Mouse (Mus musculus): ENCODE data around the gene Cpd. TPM values are rescaled to one million over a fixed set of nuclear protein-coding genes. Genes with fewer than 3 reads are reported as not detected.

Cpd gene
- polyA plus RNA-seq, 1 experiment from 2014 or later: 16.0 TPM

DNA sequence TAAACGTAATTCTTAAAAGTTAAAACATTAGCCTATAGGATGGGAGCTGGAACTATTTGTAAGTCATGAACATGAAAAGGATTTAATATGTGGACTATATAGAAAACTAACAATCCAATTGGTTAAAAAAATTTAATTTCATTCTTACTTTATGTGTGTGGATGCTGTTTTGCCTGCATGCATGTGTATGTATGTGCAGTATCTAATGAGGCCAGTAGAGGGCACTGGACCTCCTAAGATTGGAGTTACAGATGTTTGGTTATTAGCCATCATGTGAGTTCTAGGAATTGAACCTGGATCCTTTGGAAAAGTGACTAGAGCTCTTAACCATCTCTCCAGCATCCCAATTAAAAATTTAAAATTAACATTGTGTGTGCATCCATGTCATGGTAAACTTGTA, 57.6 kb downstream of the Cpd start:
- H3K4me1 ChIP-seq (replicated peaks; ENCODE audit: control insufficient read depth, insufficient read depth, low read length): no peaks in the 10 kb centered on the region
- H3K36me3 ChIP-seq (ENCODE audit: control insufficient read depth, insufficient read depth, low read length): no peaks in the 10 kb centered on the region
- H3K4me3 ChIP-seq (ENCODE audit: low read depth, low read length): no peak overlapping the region
- no peaks in the 10 kb centered on the region for H3K9me3 ChIP-seq (ENCODE audit: control insufficient read depth, low read length)
- 89% methylated on average over 1 of the region's 1 CpGs for WGBS
- DNase-seq (ENCODE audit: low spot score) (peak; percentile 77), ATAC-seq (ENCODE audit: low FRiP score) (no peak)
- H3K27me3 ChIP-seq (ENCODE audit: control insufficient read depth, insufficient read depth, low read length): no peaks in the 10 kb centered on the region
- no peak overlapping the region for H3K27ac ChIP-seq (ENCODE audit: low read depth, low read length)
- no peak overlapping the region for H3K9ac ChIP-seq (ENCODE audit: low read depth, low read length)
- no peak overlapping the region for H3K4me2 ChIP-seq (replicated peaks; ENCODE audit: low read depth, low read length)

DNA sequence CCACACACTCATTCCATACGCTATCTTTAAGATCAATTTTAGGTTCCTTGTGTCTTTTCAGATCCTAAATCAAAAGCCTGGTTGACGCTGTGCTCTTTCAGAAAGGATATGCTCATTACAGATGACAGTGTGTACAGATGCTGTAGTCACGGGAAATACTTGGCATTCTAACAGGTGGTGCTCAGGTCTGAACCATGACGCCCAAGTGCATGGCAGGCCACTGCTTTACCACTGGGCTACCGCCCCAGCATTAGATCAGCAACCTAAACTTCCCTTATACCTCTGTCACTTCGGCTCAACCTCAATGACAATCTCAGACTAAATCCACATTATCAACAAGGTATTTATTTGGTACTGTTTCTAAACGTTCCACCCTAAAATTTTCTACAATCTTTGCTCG, 71.3 kb downstream of the Cpd start:
- ATAC-seq (ENCODE audit: low FRiP score): no peak
- WGBS: 87% methylated on average over 8 of the region's 8 CpGs
- no peak overlapping the region for H3K27ac ChIP-seq (ENCODE audit: low read depth, low read length)
- H3K9ac ChIP-seq (ENCODE audit: low read depth, low read length): no peak overlapping the region
- DNase-seq (ENCODE audit: low spot score): no peak
- H3K9me3 ChIP-seq (ENCODE audit: control insufficient read depth, low read length): no peaks in the 10 kb centered on the region
- H3K36me3 ChIP-seq (ENCODE audit: control insufficient read depth, insufficient read depth, low read length): no peaks in the 10 kb centered on the region
- no peak overlapping the region for H3K4me3 ChIP-seq (ENCODE audit: low read depth, low read length)
- H3K4me1 ChIP-seq (replicated peaks; ENCODE audit: control insufficient read depth, insufficient read depth, low read length): no peaks in the 10 kb centered on the region
- H3K4me2 ChIP-seq (replicated peaks; ENCODE audit: low read depth, low read length): no peak overlapping the region
- H3K27me3 ChIP-seq (ENCODE audit: control insufficient read depth, insufficient read depth, low read length): no peaks in the 10 kb centered on the region

DNA sequence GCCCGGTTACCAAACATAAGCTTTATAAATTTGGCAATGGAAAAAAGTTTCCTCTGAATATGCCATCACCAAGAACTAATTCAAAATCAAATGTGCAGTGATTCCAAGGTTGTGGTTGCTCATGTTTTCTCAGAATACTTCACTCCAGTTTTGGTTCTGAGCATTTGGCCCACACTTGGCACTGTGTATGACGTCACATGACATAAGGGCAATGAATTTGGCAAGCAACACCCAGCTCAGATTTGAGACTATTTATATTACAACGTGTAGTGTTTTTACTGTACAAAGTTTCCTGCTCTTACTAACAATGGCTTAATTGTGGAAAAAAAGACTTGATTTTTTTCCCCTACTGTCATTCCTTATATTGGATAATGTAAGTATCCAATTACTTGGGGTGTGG, 73.0 kb downstream of the Cpd start:
- no peaks in the 10 kb centered on the region for H3K36me3 ChIP-seq (ENCODE audit: control insufficient read depth, insufficient read depth, low read length)
- 85% methylated on average over 3 of the region's 3 CpGs for WGBS
- H3K27me3 ChIP-seq (ENCODE audit: control insufficient read depth, insufficient read depth, low read length): no peaks in the 10 kb centered on the region
- H3K4me3 ChIP-seq (ENCODE audit: low read depth, low read length): no peak overlapping the region
- no peak overlapping the region for H3K4me2 ChIP-seq (replicated peaks; ENCODE audit: low read depth, low read length)
- no peak overlapping the region for H3K27ac ChIP-seq (ENCODE audit: low read depth, low read length)
- no peak overlapping the region for H3K9ac ChIP-seq (ENCODE audit: low read depth, low read length)
- no peaks in the 10 kb centered on the region for H3K4me1 ChIP-seq (replicated peaks; ENCODE audit: control insufficient read depth, insufficient read depth, low read length)
- ATAC-seq (ENCODE audit: low FRiP score) (no peak), DNase-seq (ENCODE audit: low spot score) (no peak)
- H3K9me3 ChIP-seq (ENCODE audit: control insufficient read depth, low read length): no peaks in the 10 kb centered on the region

DNA sequence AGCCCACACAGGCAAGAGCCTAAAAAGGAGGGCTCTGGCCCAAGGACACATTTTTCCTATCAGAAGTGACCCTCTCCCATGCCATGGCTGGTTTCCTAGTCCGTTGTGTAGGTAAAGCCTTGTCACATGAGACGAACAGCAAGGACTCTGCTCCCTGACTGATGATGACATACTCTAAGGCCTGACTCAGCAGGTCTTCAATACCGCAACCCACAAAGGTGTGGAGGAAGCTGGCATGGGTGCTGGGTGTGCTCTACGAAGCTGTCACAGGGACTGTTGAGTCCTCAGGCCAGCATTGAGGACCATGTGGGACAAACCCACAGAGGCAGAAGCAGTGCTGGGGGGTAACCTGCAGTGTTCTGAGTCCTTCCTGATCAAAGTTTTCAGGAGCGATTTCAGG, 76.3 kb downstream of the Cpd start:
- Histone ChIP-seq H3K9ac (ENCODE audit: low read depth, low read length) (no peak overlapping the region), H3K4me2 (replicated peaks; ENCODE audit: low read depth, low read length) (no peak overlapping the region), H3K9me3 (ENCODE audit: control insufficient read depth, low read length) (no peaks in the 10 kb centered on the region), H3K4me3 (ENCODE audit: low read depth, low read length) (no peak overlapping the region), H3K4me1 (replicated peaks; ENCODE audit: control insufficient read depth, insufficient read depth, low read length) (no peaks in the 10 kb centered on the region), H3K27me3 (ENCODE audit: control insufficient read depth, insufficient read depth, low read length) (no peaks in the 10 kb centered on the region), H3K27ac (ENCODE audit: low read depth, low read length) (no peak overlapping the region), H3K36me3 (ENCODE audit: control insufficient read depth, insufficient read depth, low read length) (no peaks in the 10 kb centered on the region)
- 87% methylated on average over 5 of the region's 5 CpGs for WGBS
- DNase-seq (ENCODE audit: low spot score) (no peak), ATAC-seq (ENCODE audit: low FRiP score) (no peak)

DNA sequence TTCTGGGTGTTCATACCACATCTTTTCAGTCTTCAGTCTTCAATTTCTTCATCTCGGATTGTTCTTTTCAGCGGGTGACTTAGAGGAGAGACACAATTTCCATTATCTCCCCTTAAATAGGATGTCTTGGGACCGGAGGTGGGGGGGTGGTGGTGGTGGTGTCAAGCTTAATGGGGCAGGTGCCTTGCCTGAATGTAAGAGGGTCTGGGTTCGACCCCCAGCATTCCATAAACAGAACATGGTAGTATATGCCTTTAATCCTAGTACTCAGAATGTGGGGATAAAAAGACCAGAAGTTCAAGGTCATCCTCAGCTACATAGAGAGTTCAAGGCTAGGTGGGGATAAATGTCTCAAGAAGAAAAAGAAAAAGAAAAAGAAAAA, 83.1 kb downstream of the Cpd start:
- Histone ChIP-seq H3K27me3 (ENCODE audit: control insufficient read depth, insufficient read depth, low read length) (no peaks in the 10 kb centered on the region), H3K4me1 (replicated peaks; ENCODE audit: control insufficient read depth, insufficient read depth, low read length) (no peaks in the 10 kb centered on the region), H3K27ac (ENCODE audit: low read depth, low read length) (no peak overlapping the region), H3K4me2 (replicated peaks; ENCODE audit: low read depth, low read length) (no peak overlapping the region), H3K36me3 (ENCODE audit: control insufficient read depth, insufficient read depth, low read length) (peaks cover 2% of the 10 kb centered on the region), H3K9me3 (ENCODE audit: control insufficient read depth, low read length) (no peaks in the 10 kb centered on the region), H3K9ac (ENCODE audit: low read depth, low read length) (no peak overlapping the region), H3K4me3 (ENCODE audit: low read depth, low read length) (peak overlapping the region; percentile 91; the same call in 1 of the 2 replicates)
- DNase-seq (ENCODE audit: low spot score): no peak
- peak; percentile 38 for ATAC-seq (ENCODE audit: low FRiP score)
- WGBS: 13% methylated on average over 4 of the region's 4 CpGs

DNA sequence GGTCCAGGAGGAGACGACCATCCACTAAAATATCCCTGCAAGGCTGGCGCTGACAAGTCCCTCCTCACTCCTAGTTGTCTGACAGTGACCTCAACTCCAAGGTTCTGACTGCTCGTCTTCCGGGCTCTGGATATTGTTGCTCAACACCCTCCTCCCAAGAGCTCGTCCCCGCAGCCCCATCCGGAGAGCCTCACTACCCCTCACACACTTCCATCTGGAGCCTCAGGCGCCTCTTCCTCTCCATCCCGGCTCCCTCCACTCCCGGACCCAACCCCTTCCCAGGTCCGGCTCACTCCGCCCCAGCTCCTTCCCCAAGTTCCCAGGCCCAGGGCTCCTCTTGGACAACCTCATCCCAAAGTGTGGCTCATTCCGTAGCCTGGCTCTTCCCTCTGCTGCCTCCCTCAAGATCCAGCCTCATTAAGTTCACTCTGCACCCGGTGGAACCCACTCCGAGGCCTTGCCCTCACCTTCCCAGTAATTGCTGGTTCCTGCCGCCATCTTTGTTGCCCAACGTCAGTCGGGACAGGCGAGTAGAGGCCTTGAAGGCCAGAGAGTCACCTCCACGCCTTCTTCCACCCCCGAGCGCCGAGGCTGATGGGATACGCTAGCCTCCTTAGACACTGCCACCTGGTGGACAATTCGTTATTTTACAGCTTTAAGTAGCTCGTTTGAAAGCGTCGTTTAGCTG, 83.6 kb downstream of the Cpd start, which contains the start of gene Gosr1:
TSS of gene Gosr1 (minus strand) at position 527 of the 688 bp plus-strand sequence.
- peak; percentile 98 for DNase-seq (ENCODE audit: low spot score)
- peak within 1 kb of the TSS; percentile 91 for H3K4me3 ChIP-seq (ENCODE audit: low read depth, low read length)
- H3K27ac ChIP-seq (ENCODE audit: low read depth, low read length): peak within 1 kb of the TSS; percentile 75
- peak within 1 kb of the TSS; percentile 65 for H3K4me2 ChIP-seq (replicated peaks; ENCODE audit: low read depth, low read length)
- no peaks in the 10 kb centered on the region for H3K4me1 ChIP-seq (replicated peaks; ENCODE audit: control insufficient read depth, insufficient read depth, low read length)
- WGBS: under 1% methylated on average over 28 of the region's 28 CpGs
- H3K36me3 ChIP-seq (ENCODE audit: control insufficient read depth, insufficient read depth, low read length): peaks cover 4% of the 10 kb centered on the region
- ATAC-seq (ENCODE audit: low FRiP score): peak; percentile 93
- H3K9me3 ChIP-seq (ENCODE audit: control insufficient read depth, low read length): no peaks in the 10 kb centered on the region
- H3K27me3 ChIP-seq (ENCODE audit: control insufficient read depth, insufficient read depth, low read length): no peaks in the 10 kb centered on the region
- peak within 1 kb of the TSS; percentile 92 for H3K9ac ChIP-seq (ENCODE audit: low read depth, low read length)

DNA sequence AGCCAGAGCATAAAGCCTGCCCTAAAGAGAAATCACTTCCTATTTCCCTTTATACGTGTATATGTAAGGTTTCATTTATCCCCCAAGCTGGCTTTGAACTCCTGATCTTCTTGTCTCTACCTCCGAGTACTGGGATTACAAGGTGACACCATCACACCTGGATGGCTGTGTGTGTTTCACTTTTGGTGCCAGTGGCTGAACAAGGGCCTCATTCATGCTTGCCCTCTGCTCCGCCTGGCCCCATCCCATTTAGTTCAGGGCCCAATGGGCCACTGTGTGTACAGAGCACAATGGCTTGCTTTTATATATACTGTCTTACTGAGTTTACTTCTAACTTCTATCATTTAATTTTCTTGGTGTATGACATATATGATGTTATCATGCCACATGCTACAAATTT, 94.5 kb downstream of the Cpd start:
- DNase-seq (ENCODE audit: low spot score): no peak
- Histone ChIP-seq H3K9ac (ENCODE audit: low read depth, low read length) (no peak overlapping the region), H3K4me3 (ENCODE audit: low read depth, low read length) (no peak overlapping the region), H3K4me1 (replicated peaks; ENCODE audit: control insufficient read depth, insufficient read depth, low read length) (no peaks in the 10 kb centered on the region), H3K9me3 (ENCODE audit: control insufficient read depth, low read length) (no peaks in the 10 kb centered on the region), H3K27me3 (ENCODE audit: control insufficient read depth, insufficient read depth, low read length) (no peaks in the 10 kb centered on the region), H3K36me3 (ENCODE audit: control insufficient read depth, insufficient read depth, low read length) (peaks cover 6% of the 10 kb centered on the region), H3K4me2 (replicated peaks; ENCODE audit: low read depth, low read length) (no peak overlapping the region), H3K27ac (ENCODE audit: low read depth, low read length) (no peak overlapping the region)
- 97% methylated on average over 3 of the region's 3 CpGs for WGBS
- ATAC-seq (ENCODE audit: low FRiP score): no peak

DNA sequence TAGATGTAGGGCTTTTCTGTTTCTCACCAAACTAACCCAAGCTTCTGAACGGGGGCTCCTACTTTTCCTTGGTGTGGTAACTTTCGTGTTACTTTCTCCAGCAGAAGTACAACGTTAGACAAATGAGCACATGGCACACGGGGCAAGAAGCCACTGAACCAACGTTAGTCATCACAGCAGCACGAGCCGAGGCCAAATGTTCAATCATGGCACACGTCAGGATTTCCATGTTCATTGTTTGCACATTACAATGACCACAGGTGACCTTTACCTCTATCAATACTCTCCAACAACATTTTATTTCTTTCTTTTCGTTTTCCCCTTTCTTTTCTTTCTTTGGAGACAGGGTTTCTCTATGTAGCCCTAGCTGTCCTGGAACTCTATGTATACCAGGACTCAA, 98.0 kb downstream of the Cpd start:
- H3K27me3 ChIP-seq (ENCODE audit: control insufficient read depth, insufficient read depth, low read length): no peaks in the 10 kb centered on the region
- 94% methylated on average over 9 of the region's 9 CpGs for WGBS

DNA sequence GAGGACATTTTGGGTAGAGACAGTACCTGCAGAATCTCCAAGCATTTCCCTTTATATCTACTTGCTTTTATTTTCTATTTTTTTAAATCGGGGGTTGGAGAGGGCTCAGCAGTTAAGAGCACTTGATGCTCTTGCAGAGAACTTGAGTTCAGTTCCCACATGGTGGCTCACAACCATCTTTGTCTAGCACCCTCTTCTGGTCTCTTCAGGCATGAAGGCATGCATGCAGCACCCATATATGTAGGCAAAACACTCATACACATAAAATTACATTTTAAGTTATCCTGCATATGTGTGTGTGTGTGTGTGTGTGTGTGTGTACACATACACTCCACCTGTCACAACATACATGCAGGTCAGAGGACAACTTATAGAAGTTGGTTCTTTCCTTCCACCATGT, 100.9 kb downstream of the Cpd start:
- Histone ChIP-seq H3K9ac (ENCODE audit: low read depth, low read length) (no peak overlapping the region), H3K36me3 (ENCODE audit: control insufficient read depth, insufficient read depth, low read length) (peaks cover 15% of the 10 kb centered on the region), H3K9me3 (ENCODE audit: control insufficient read depth, low read length) (no peaks in the 10 kb centered on the region), H3K4me3 (ENCODE audit: low read depth, low read length) (no peak overlapping the region), H3K4me1 (replicated peaks; ENCODE audit: control insufficient read depth, insufficient read depth, low read length) (no peaks in the 10 kb centered on the region), H3K27ac (ENCODE audit: low read depth, low read length) (no peak overlapping the region), H3K27me3 (ENCODE audit: control insufficient read depth, insufficient read depth, low read length) (no peaks in the 10 kb centered on the region), H3K4me2 (replicated peaks; ENCODE audit: low read depth, low read length) (no peak overlapping the region)
- WGBS: 90% methylated on average over 1 of the region's 1 CpGs
- no peak for ATAC-seq (ENCODE audit: low FRiP score)
- no peak for DNase-seq (ENCODE audit: low spot score)

More for the DNA sequence above, 98.0 kb downstream of the Cpd start:
- Histone ChIP-seq H3K36me3 (ENCODE audit: control insufficient read depth, insufficient read depth, low read length) (peaks cover 11% of the 10 kb centered on the region), H3K9me3 (ENCODE audit: control insufficient read depth, low read length) (no peaks in the 10 kb centered on the region), H3K4me1 (replicated peaks; ENCODE audit: control insufficient read depth, insufficient read depth, low read length) (no peaks in the 10 kb centered on the region), H3K4me3 (ENCODE audit: low read depth, low read length) (no peak overlapping the region), H3K9ac (ENCODE audit: low read depth, low read length) (no peak overlapping the region), H3K4me2 (replicated peaks; ENCODE audit: low read depth, low read length) (no peak overlapping the region), H3K27ac (ENCODE audit: low read depth, low read length) (no peak overlapping the region)
- ATAC-seq (ENCODE audit: low FRiP score): no peak
- no peak for DNase-seq (ENCODE audit: low spot score)

Data from hindbrain, embryonic 11.5 days (tissue).